ENCODE assay signal across 1 mouse cellular context in the genomic region with DNA sequence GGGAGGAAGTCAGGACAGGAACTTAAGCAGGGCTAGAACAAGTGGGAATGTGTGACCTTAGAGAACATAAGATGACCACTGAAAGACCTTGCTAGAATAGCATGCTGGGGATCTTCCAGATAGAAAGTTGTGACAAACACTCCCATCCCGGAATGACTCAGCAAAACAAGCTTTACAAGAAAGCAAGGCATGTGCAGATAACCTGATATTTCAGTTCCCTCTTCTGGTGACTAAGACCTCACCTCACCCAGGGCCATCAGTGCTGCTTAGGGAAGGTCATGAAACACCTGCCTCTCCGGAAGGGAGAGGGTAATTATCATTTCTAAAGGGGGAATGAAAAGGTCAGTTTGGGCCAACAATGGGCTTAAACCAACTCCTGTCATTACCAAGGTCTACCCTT.
A peak's percentile ranks its signal among the peaks of the same experiment; 100 is the strongest.
TF ChIP-seq lines count a peak whose summit lies in the region.

No protein-coding gene starts in this region.

TF ChIP-seq in MEL, 35 proteins besides CTCF, POLR2A, EP300 and RAD21 (continued from another document):
- TF ChIP-seq NELFE (IDR thresholded peaks at IDR 0.05; ENCODE audit: low read depth, low read length) = no peak
- peak; percentile 76 for TF ChIP-seq GATA1 (IDR thresholded peaks at IDR 0.05; ENCODE audit: low read depth, low read length)
- TF ChIP-seq MAFK (IDR thresholded peaks at IDR 0.05; ENCODE audit: borderline replicate concordance, low read depth, low read length) = peak; percentile 90
- peak; percentile 97 for TF ChIP-seq GABPA (IDR thresholded peaks at IDR 0.05; ENCODE audit: low read depth, low read length)
- TF ChIP-seq HCFC1 (IDR thresholded peaks at IDR 0.05; ENCODE audit: low read depth, low read length) = no peak
- 0 out of 2 replicates have a peak, but pooled peaks have one; percentile 32 for TF ChIP-seq MYB (IDR thresholded peaks at IDR 0.05; ENCODE audit: low read depth, low read length)
- TF ChIP-seq ETS1 (IDR thresholded peaks at IDR 0.05; ENCODE audit: low read depth, low read length) = peak; percentile 89
- no peak for TF ChIP-seq ZMIZ1 (IDR thresholded peaks at IDR 0.05; ENCODE audit: low read depth, low read length)
- no peak for TF ChIP-seq UBTF (IDR thresholded peaks at IDR 0.05; ENCODE audit: borderline replicate concordance, insufficient read depth, low read depth, low read length)
- TF ChIP-seq MXI1 (IDR thresholded peaks at IDR 0.05; ENCODE audit: low read depth, low read length) = peak; percentile 86
- TF ChIP-seq ZKSCAN1 (IDR thresholded peaks at IDR 0.05; ENCODE audit: low read depth, low read length) = no peak
- TF ChIP-seq MAX (IDR thresholded peaks at IDR 0.05; ENCODE audit: low read length) = peak; percentile 79
- 0 out of 2 replicates have a peak, but pooled peaks have one; percentile 13 for TF ChIP-seq ELF1 (IDR thresholded peaks at IDR 0.05; ENCODE audit: low read depth, low read length)
- no peak for TF ChIP-seq CHD2 (IDR thresholded peaks at IDR 0.05; ENCODE audit: low read length)
- no peak for TF ChIP-seq POLR2AphosphoS2 (IDR thresholded peaks at IDR 0.05; ENCODE audit: low read length)
- peak; percentile 28 for TF ChIP-seq ZC3H11A (IDR thresholded peaks at IDR 0.05; ENCODE audit: low read depth, low read length)
- no peak for TF ChIP-seq NRF1 (IDR thresholded peaks at IDR 0.05; ENCODE audit: insufficient read depth, low read depth, low read length, poor library complexity, severe bottlenecking)
- peak; percentile 50; the same call in 1 of the 2 replicates for TF ChIP-seq RCOR1 (IDR thresholded peaks at IDR 0.05; ENCODE audit: low read depth, low read length)
- TF ChIP-seq TAL1 (IDR thresholded peaks at IDR 0.05; ENCODE audit: low read length) = peak; percentile 54
- no peak for TF ChIP-seq CHD1 (IDR thresholded peaks at IDR 0.05; ENCODE audit: low read depth, low read length)
- no peak for TF ChIP-seq ZNF384 (IDR thresholded peaks at IDR 0.05; ENCODE audit: low read depth, low read length)
- TF ChIP-seq POLR2AphosphoS5 (IDR thresholded peaks at IDR 0.05; ENCODE audit: borderline replicate concordance, low read depth, low read length) = no peak
- TF ChIP-seq USF1 (IDR thresholded peaks at IDR 0.05; ENCODE audit: low read depth, low read length) = no peak
- peak; percentile 18; the same call in 1 of the 2 replicates for TF ChIP-seq SMC3 (IDR thresholded peaks at IDR 0.05; ENCODE audit: low read depth, low read length)
- TF ChIP-seq BHLHE40 (IDR thresholded peaks at IDR 0.05; ENCODE audit: borderline replicate concordance, low read depth, low read length) = peak; percentile 63
- TF ChIP-seq SIN3A (IDR thresholded peaks at IDR 0.05; ENCODE audit: low read length) = peak; percentile 76
- TF ChIP-seq MAZ (IDR thresholded peaks at IDR 0.05; ENCODE audit: low read depth, low read length) = no peak
